Comparison of ENCODE assay signal across 8 mouse cellular contexts in the genomic region with DNA sequence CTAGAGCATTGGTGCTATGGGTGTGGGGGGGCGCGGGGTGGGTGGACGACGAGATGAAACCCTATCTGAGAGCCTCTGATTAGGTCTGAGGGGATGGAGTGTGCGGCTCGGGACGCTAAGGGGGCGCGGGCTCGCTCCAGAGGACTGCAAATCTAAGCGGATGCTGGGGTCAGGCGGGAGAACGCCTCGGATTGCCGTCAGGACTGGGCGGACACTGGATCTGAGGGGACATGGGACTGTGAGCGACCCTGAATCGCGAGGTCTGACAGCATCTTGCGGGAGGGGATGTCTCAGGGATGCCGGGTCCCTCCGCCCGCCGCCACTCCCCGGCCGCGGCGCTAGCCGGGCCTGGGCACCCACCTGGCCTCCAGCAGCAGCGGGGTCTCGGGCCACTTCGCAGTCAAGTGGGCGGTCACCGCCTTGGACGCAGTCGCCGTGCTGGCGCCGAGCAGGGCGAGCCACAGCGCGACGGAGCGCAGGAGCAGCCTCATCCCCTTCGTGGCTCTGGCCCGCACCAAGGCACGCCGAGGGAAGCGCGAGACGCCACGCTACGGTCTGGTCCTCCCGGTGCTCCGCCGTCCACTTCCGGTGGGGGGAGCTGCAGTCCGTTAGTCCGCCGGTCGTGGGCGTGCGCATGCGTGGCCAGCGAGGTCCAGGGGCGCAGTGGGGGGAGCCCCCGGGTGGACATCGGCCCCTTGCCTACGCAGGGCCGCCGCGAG. TPM values are rescaled to one million over a fixed set of nuclear protein-coding genes. Genes with fewer than 3 reads are reported as not detected.
DNase-seq lines count a peak whose midpoint lies in the region; ATAC-seq and TF ChIP-seq lines count a peak whose summit lies in the region.

Gene Uggt2 (minus strand): TSS at position 580 of the 719 bp plus-strand sequence.

- H3K9ac ChIP-seq in heart, embryonic 11.5 days (ENCODE audit: low read depth, low read length) = peak within 1 kb of the TSS; percentile 88
- peak within 1 kb of the TSS; percentile 91 for H3K9ac ChIP-seq in kidney, embryonic 16.5 days (replicated peaks; ENCODE audit: low read length)
- peak within 1 kb of the TSS; percentile 95 for H3K9ac ChIP-seq in limb, embryonic 14.5 days (ENCODE audit: low read depth, low read length, severe bottlenecking)
- peak within 1 kb of the TSS; percentile 94 for H3K9ac ChIP-seq in midbrain, embryonic 14.5 days (replicated peaks; ENCODE audit: low read length)
- peak within 1 kb of the TSS; percentile 82 for H3K9ac ChIP-seq in stomach, embryonic 16.5 days (ENCODE audit: low read length)

- H3K4me2 ChIP-seq in heart, embryonic 11.5 days = peak within 1 kb of the TSS; percentile 91
- H3K4me2 ChIP-seq in kidney, embryonic 16.5 days (replicated peaks; ENCODE audit: low read depth, low read length) = peak within 1 kb of the TSS; percentile 87
- H3K4me2 ChIP-seq in limb, embryonic 14.5 days (replicated peaks; ENCODE audit: low read depth, low read length, severe bottlenecking) = peak within 1 kb of the TSS; percentile 68
- peak within 1 kb of the TSS; percentile 87 for H3K4me2 ChIP-seq in midbrain, embryonic 14.5 days (ENCODE audit: low read length)
- peak within 1 kb of the TSS; percentile 84 for H3K4me2 ChIP-seq in stomach, embryonic 16.5 days (ENCODE audit: low read depth, low read length)

- H3K36me3 ChIP-seq in heart, embryonic 11.5 days (ENCODE audit: control insufficient read depth, insufficient read depth, low read length) = no peaks in the 10 kb centered on the region
- 0 out of 2 replicates have a peak, but pooled peaks cover 2% of the 10 kb centered on the region for H3K36me3 ChIP-seq in kidney, embryonic 16.5 days (ENCODE audit: insufficient read depth, low read length)
- H3K36me3 ChIP-seq in limb, embryonic 14.5 days (ENCODE audit: control insufficient read depth, insufficient read depth, low read length) = no peaks in the 10 kb centered on the region
- no peaks in the 10 kb centered on the region for H3K36me3 ChIP-seq in midbrain, embryonic 14.5 days (ENCODE audit: control insufficient read depth, insufficient read depth, low read length)
- H3K36me3 ChIP-seq in stomach, embryonic 16.5 days (ENCODE audit: control insufficient read depth, insufficient read depth, low read length) = no peaks in the 10 kb centered on the region

- peak; percentile 79 for ATAC-seq in heart, embryonic 11.5 days (replicated peaks; ENCODE audit: insufficient number of reproducible peaks, low FRiP score, low TSS enrichment)
- peak; percentile 95 for ATAC-seq in kidney, embryonic 16.5 days (ENCODE audit: low FRiP score, low TSS enrichment)
- peak; percentile 95 for ATAC-seq in limb, embryonic 14.5 days (ENCODE audit: low FRiP score, low read depth)
- ATAC-seq in midbrain, embryonic 14.5 days (ENCODE audit: low FRiP score, low TSS enrichment) = peak; percentile 94
- peak; percentile 90 for ATAC-seq in stomach, embryonic 16.5 days (ENCODE audit: insufficient read depth, low FRiP score)

- no peak within 1 kb of the TSS for H3K27ac ChIP-seq in bone marrow macrophage, adult 2 months (ENCODE audit: insufficient read depth, low read depth, low read length)
- H3K27ac ChIP-seq in heart, embryonic 11.5 days (ENCODE audit: low read depth, low read length) = peak within 1 kb of the TSS; percentile 66; the same call in 1 of the 2 replicates
- H3K27ac ChIP-seq in kidney, embryonic 16.5 days (ENCODE audit: low read length) = peak within 1 kb of the TSS; percentile 46; the same call in 1 of the 2 replicates
- H3K27ac ChIP-seq in limb, embryonic 14.5 days (replicated peaks; ENCODE audit: low read depth, low read length) = peak within 1 kb of the TSS; percentile 84
- peak within 1 kb of the TSS; percentile 92 for H3K27ac ChIP-seq in midbrain, embryonic 14.5 days (replicated peaks; ENCODE audit: low read depth, low read length)
- H3K27ac ChIP-seq in stomach, embryonic 16.5 days (ENCODE audit: low read length) = peak within 1 kb of the TSS; percentile 46; the same call in 1 of the 2 replicates

- no peaks in the 10 kb centered on the region for H3K27me3 ChIP-seq in heart, embryonic 11.5 days (ENCODE audit: control insufficient read depth, insufficient read depth, low read length)
- H3K27me3 ChIP-seq in kidney, embryonic 16.5 days (ENCODE audit: insufficient read depth, low read length) = no peaks in the 10 kb centered on the region
- H3K27me3 ChIP-seq in limb, embryonic 14.5 days (ENCODE audit: control insufficient read depth, insufficient read depth, low read length) = no peaks in the 10 kb centered on the region
- no peaks in the 10 kb centered on the region for H3K27me3 ChIP-seq in midbrain, embryonic 14.5 days (ENCODE audit: control insufficient read depth, insufficient read depth, low read length)
- H3K27me3 ChIP-seq in stomach, embryonic 16.5 days (ENCODE audit: control insufficient read depth, insufficient read depth, low read length) = no peaks in the 10 kb centered on the region

- under 1% methylated on average over 71 of the region's 72 CpGs for WGBS in heart, embryonic 11.5 days (ENCODE audit: insufficient replicate concordance)
- WGBS in kidney, embryonic 16.5 days = 0% methylated on average over 72 of the region's 72 CpGs
- WGBS in limb, embryonic 14.5 days = under 1% methylated on average over 59 of the region's 72 CpGs
- 0% methylated on average over 72 of the region's 72 CpGs for WGBS in midbrain, embryonic 14.5 days
- WGBS in stomach, embryonic 16.5 days = under 1% methylated on average over 70 of the region's 72 CpGs

- peak; percentile 78 for DNase-seq in 3T3-L1 (ENCODE audit: low read depth, low spot score)
- DNase-seq in fibroblast of lung, adult 2 months (ENCODE audit: low read depth) = peak; percentile 51
- peak; percentile 83 for DNase-seq in limb, embryonic 14.5 days (ENCODE audit: low spot score)
- peak; percentile 95 for DNase-seq in midbrain, embryonic 14.5 days

- no peaks in the 10 kb centered on the region for H3K4me1 ChIP-seq in bone marrow macrophage, adult 2 months (ENCODE audit: control insufficient read depth, insufficient read depth, low read length)
- no peaks in the 10 kb centered on the region for H3K4me1 ChIP-seq in heart, embryonic 11.5 days (ENCODE audit: control insufficient read depth, insufficient read depth, low read length)
- H3K4me1 ChIP-seq in kidney, embryonic 16.5 days (ENCODE audit: insufficient read depth, low read length) = peaks cover 8% of the 10 kb centered on the region; the same call in 1 of the 2 replicates
- H3K4me1 ChIP-seq in limb, embryonic 14.5 days (ENCODE audit: control insufficient read depth, insufficient read depth, low read length) = peaks cover 5% of the 10 kb centered on the region
- H3K4me1 ChIP-seq in midbrain, embryonic 14.5 days (ENCODE audit: control insufficient read depth, insufficient read depth, low read length) = peaks cover 13% of the 10 kb centered on the region; the same call in 1 of the 2 replicates
- H3K4me1 ChIP-seq in stomach, embryonic 16.5 days (ENCODE audit: control insufficient read depth, insufficient read depth, low read length) = no peaks in the 10 kb centered on the region

- peak within 1 kb of the TSS; percentile 73 for H3K4me3 ChIP-seq in bone marrow macrophage, adult 2 months (ENCODE audit: insufficient read depth, low read length)
- peak within 1 kb of the TSS; percentile 79 for H3K4me3 ChIP-seq in heart, embryonic 11.5 days (ENCODE audit: low read depth, low read length)
- peak within 1 kb of the TSS; percentile 91 for H3K4me3 ChIP-seq in kidney, embryonic 16.5 days (ENCODE audit: low read length)
- peak within 1 kb of the TSS; percentile 77 for H3K4me3 ChIP-seq in limb, embryonic 14.5 days (replicated peaks; ENCODE audit: low read length)
- H3K4me3 ChIP-seq in midbrain, embryonic 14.5 days (replicated peaks; ENCODE audit: low read depth, low read length) = peak within 1 kb of the TSS; percentile 80
- H3K4me3 ChIP-seq in stomach, embryonic 16.5 days (replicated peaks; ENCODE audit: low read length) = peak within 1 kb of the TSS; percentile 67

- TF ChIP-seq CTCF in bone marrow macrophage, adult 2 months (IDR thresholded peaks at IDR 0.05; ENCODE audit: low read depth, low read length) = no peak

- no peak for TF ChIP-seq POLR2A in bone marrow macrophage, adult 2 months (IDR thresholded peaks at IDR 0.05; ENCODE audit: borderline replicate concordance, low read depth, low read length)
- no peak; the same call in 1 of the 2 replicates for TF ChIP-seq POLR2A in limb, embryonic 14.5 days (IDR thresholded peaks at IDR 0.05; ENCODE audit: borderline replicate concordance, extremely low read depth, insufficient read depth, insufficient read length)

- no peaks in the 10 kb centered on the region for H3K9me3 ChIP-seq in heart, embryonic 11.5 days (replicated peaks; ENCODE audit: control insufficient read depth, low read length)
- no peaks in the 10 kb centered on the region for H3K9me3 ChIP-seq in kidney, embryonic 16.5 days (ENCODE audit: low read length)
- H3K9me3 ChIP-seq in limb, embryonic 14.5 days (ENCODE audit: control insufficient read depth, low read length) = no peaks in the 10 kb centered on the region
- no peaks in the 10 kb centered on the region for H3K9me3 ChIP-seq in midbrain, embryonic 14.5 days (ENCODE audit: control insufficient read depth, low read length)
- no peaks in the 10 kb centered on the region for H3K9me3 ChIP-seq in stomach, embryonic 16.5 days (replicated peaks; ENCODE audit: control insufficient read depth, low read length)

RNA-seq across cellular contexts. Expression of gene Uggt2, which starts in this region (rescaled TPM):
- 3.8 and 4.5 TPM in 2 replicates for polyA plus RNA-seq in bone marrow macrophage, adult 2 months (2012; ENCODE audit: insufficient read depth, insufficient read length, missing spikeins)
- polyA plus RNA-seq in heart, embryonic 11.5 days (2014; fragmentation: Nextera tagmentation; extraction: Ambion mirVana) = 11.1 and 11.2 TPM in 2 replicates
- polyA plus RNA-seq in kidney, embryonic 16.5 days (2015; fragmentation: Nextera tagmentation; extraction: Ambion mirVana) = 12.2 and 14.3 TPM in 2 replicates
- polyA plus RNA-seq in limb, embryonic 14.5 days (2012; rRNA removed) = 36.0 and 36.5 TPM in 2 replicates
- 14.9 and 18.5 TPM in 2 replicates for polyA plus RNA-seq in limb, embryonic 14.5 days (2014; fragmentation: Nextera tagmentation; extraction: Ambion mirVana)
- polyA plus RNA-seq in midbrain, embryonic 14.5 days (2014; fragmentation: Nextera tagmentation; extraction: Ambion mirVana) = 24.4 and 27.9 TPM in 2 replicates
- 8.9 and 10.2 TPM in 2 replicates for polyA plus RNA-seq in stomach, embryonic 16.5 days (2015; fragmentation: Nextera tagmentation; extraction: Ambion mirVana)
